Mouse (Mus musculus) cerebellum, adult 2 months (tissue): Measurements from ENCODE around the gene Ogn.

Experiments used
- CTCF ChIP-seq: fragments of 200-500 bp; IDR thresholded peaks from 2 replicates; pipeline ENCODE4 v1.5.1; 2011; ENCODE audit warnings: low read depth, mild to moderate bottlenecking, control low read depth, low read length, moderate library complexity, borderline replicate concordance; ENCODE audit not compliant: insufficient read depth
- POLR2A ChIP-seq: fragments of 200-500 bp; IDR thresholded peaks from 2 replicates; pipeline ENCODE4 v1.6.1; 2011; ENCODE audit warnings: low read length, control low read depth, borderline replicate concordance; ENCODE audit not compliant: insufficient read depth

DNA sequence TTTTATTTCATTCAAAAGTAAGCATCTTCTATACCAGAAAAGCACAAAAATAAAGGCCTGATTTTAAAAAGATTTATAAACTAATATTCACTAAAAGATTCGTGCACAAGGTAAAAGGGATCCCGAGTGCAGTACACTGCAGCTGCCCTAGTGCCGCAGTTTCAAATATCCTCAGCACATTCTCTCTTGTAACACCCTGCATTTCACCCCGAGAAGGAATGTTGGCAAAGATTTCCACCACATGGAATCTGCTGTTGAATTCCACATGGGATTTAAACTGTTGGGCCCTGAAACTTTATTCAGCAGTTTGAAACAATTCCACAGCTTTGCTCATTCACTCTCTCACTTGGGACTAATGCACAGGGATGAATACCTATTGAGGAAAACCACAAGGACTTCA, at the start of gene Ogn:
- TF ChIP-seq CTCF (no peak), POLR2A (no peak)
